Mouse (Mus musculus) heart, adult 9 months (tissue): Measurements from ENCODE around the gene Eftud2.

Source experiments
- DNase-seq, 2 experiments: peaks; one replicate each; pipeline ENCODE4 v3.0.0; 2022; ENCODE audit warnings: low spot score in 2 of 2

Gene Eftud2

GRCm38 (mm10) chr11:102818121-102819020, 62.4 kb downstream of the Eftud2 start:
- DNase-seq, result no peak

- no peak for DNase-seq
These were observed 65.9 kb downstream of the Eftud2 start for GRCm38 (mm10) chr11:102814881-102815280.

GRCm38 (mm10) chr11:102810721-102811485, 69.9 kb downstream of the Eftud2 start:
- DNase-seq, result no peak

- DNase-seq, result no peak
These were observed 72.5 kb downstream of the Eftud2 start for GRCm38 (mm10) chr11:102808246-102808645.

GRCm38 (mm10) chr11:102803453-102803852, 77.3 kb downstream of the Eftud2 start:
- DNase-seq, result no peak

- no peak for DNase-seq
These were observed 86.6 kb downstream of the Eftud2 start for GRCm38 (mm10) chr11:102794157-102794556.

- DNase-seq, result no peak
These were observed 88.9 kb downstream of the Eftud2 start for GRCm38 (mm10) chr11:102791682-102792445.
